Mouse (Mus musculus) stomach, postnatal 0 days (tissue): ENCODE measurements at regions not wholly inside any gene's neighbourhood (a gene's known extent, or its start where the extent isn't known, plus 50 kb on each side); places are given as distances from the start of the nearest gene placed in this dataset.
A peak's percentile ranks its signal among the peaks of the same experiment; 100 is the strongest.

Source experiments
- ATAC-seq: fragments of 200-750 bp; cut with Nextera tagmentation; 2 replicates; pipeline ENCODE4 v1.8.0; 2017; ENCODE audit not compliant: low FRiP score, low TSS enrichment
- DNase-seq: peaks from one replicate; pipeline ENCODE4 v3.0.0-alpha.2; 2016; ENCODE audit warnings: low spot score
- H3K27ac ChIP-seq: fragments of 300-500 bp; sonication (generic); replicated peaks from 2 replicates; pipeline ENCODE4 v1.5.1; 2014; ENCODE audit warnings: mild to moderate bottlenecking, control low read depth
- H3K27me3 ChIP-seq: fragments of 300-500 bp; sonication (generic); 2 replicates; pipeline ENCODE4 v1.6.1; 2014; ENCODE audit warnings: low read length; ENCODE audit not compliant: control insufficient read depth, insufficient read depth
- H3K36me3 ChIP-seq: fragments of 300-500 bp; sonication (generic); 2 replicates; pipeline ENCODE4 v1.6.1; 2014; ENCODE audit warnings: low read length, mixed read lengths; ENCODE audit not compliant: control insufficient read depth, insufficient read depth
- H3K4me1 ChIP-seq: fragments of 300-500 bp; sonication (generic); replicated peaks from 2 replicates; pipeline ENCODE4 v1.6.1; 2014; ENCODE audit warnings: antibody characterized with exemption; ENCODE audit not compliant: control insufficient read depth, insufficient read depth
- H3K4me2 ChIP-seq: fragments of 300-500 bp; sonication (generic); replicated peaks from 2 replicates; pipeline ENCODE4 v1.6.1; 2014; ENCODE audit warnings: low read depth, mild to moderate bottlenecking, control low read depth, moderate library complexity
- H3K4me3 ChIP-seq: fragments of 300-500 bp; sonication (generic); 2 replicates; pipeline ENCODE4 v1.5.1; 2014; ENCODE audit warnings: low read depth, low read length, control low read depth
- H3K9ac ChIP-seq: fragments of 300-500 bp; sonication (generic); 2 replicates; pipeline ENCODE4 v1.6.1; 2014; ENCODE audit warnings: mild to moderate bottlenecking, low read length, control low read depth, mixed read lengths
- H3K9me3 ChIP-seq: fragments of 300-500 bp; sonication (generic); 2 replicates; pipeline ENCODE4 v1.6.1; 2016; ENCODE audit warnings: low read length; ENCODE audit not compliant: control insufficient read depth
- CTCF ChIP-seq: IDR thresholded peaks from 2 replicates; pipeline ENCODE4 v1.5.1; 2016; ENCODE audit warnings: antibody characterized with exemption, low read depth, mild to moderate bottlenecking, moderate library complexity
- EP300 ChIP-seq: optimal IDR thresholded peaks from 2 replicates; pipeline ENCODE3; 2016; ENCODE audit warnings: antibody characterized with exemption
- WGBS: fragments of 180-500 bp; shearing (Covaris S2); extraction: QIAGEN DNeasy Blood & Tissue Kit; methylation state at CpG from one replicate; pipeline ENCODE4 v1.1.7; 2014; 5-methylcytosine and 5-hydroxymethylcytosine counted together

DNA sequence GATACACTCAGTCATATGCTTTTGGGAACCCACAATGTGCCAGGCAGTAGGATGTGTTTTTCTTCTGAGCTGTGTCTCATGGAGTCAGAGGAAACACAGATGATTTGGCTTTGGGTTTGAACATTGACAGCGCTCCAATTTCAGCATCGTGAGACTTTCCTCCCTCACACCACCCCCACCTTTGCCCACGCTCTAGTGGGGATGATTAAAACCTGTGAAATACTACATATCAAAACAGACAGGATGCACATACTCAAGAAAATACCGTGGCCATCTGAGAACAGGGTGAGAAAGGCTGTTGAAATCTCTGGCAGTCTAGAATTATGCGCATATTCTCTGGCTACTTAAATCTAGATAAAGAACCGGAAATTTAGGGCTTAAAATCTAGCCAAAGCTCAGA, 124.5 kb downstream of the Far1 start:
- no peak overlapping the region for H3K4me3 ChIP-seq
- TF ChIP-seq EP300 (no peak), CTCF (no peak)
- DNase-seq (no peak), ATAC-seq (no peak)
- H3K4me1 ChIP-seq = no peaks in the 10 kb centered on the region
- H3K4me2 ChIP-seq = no peak overlapping the region
- no peak overlapping the region for H3K9ac ChIP-seq
- H3K27me3 ChIP-seq = no peaks in the 10 kb centered on the region
- WGBS = 78% methylated on average over 6 of the region's 6 CpGs
- no peaks in the 10 kb centered on the region for H3K9me3 ChIP-seq
- no peak overlapping the region for H3K27ac ChIP-seq
- no peaks in the 10 kb centered on the region for H3K36me3 ChIP-seq

DNA sequence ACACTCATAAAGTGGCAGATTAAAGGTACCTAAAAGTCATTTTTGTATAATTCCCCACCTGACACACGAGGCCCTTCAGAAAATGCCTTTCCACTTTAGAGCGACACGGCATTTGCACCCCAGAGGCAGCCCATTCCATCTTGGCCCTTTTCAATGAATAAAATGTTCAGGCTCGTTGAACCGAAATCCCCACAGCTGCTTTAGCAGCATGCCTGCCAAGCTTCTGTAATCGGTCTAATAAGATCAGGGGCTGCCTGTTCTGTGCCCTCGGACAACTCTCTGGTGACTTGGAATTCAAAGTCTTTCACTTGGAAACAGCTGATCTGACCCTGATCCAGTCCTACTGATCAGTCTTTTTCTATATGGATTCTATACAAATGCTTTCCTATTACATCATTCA, 123.3 kb upstream of the Spon1 start:
- TF ChIP-seq CTCF (no peak), EP300 (no peak)
- no peak overlapping the region for H3K4me3 ChIP-seq
- ATAC-seq (no peak), DNase-seq (no peak)
- no peak overlapping the region for H3K4me2 ChIP-seq
- no peaks in the 10 kb centered on the region for H3K9me3 ChIP-seq
- no peaks in the 10 kb centered on the region for H3K36me3 ChIP-seq
- 82% methylated on average over 7 of the region's 7 CpGs for WGBS
- no peak overlapping the region for H3K27ac ChIP-seq
- H3K27me3 ChIP-seq = no peaks in the 10 kb centered on the region
- no peaks in the 10 kb centered on the region for H3K4me1 ChIP-seq
- no peak overlapping the region for H3K9ac ChIP-seq

DNA sequence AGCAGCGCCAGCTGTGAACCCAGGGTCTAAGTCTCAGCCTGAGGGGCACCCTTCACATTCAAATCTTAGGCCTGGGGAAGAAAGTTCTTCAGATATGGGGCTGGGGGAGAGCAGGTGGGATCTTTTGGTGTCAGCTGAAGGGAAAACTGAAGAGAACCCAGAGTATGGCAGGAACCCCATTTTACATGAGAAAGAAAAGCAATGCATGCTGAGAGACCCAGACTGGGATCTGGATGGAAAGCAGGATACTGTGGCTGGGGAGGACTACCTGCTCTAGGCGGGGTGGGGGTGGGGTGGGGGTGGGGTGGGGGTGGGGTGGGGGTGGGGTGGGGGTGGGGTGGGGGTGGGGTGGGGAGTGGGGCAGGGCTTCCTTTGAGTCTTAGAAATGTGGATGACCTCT, 115.2 kb upstream of the Spon1 start:
- no peak for TF ChIP-seq CTCF
- no peak for TF ChIP-seq EP300
- ATAC-seq = no peak

DNA sequence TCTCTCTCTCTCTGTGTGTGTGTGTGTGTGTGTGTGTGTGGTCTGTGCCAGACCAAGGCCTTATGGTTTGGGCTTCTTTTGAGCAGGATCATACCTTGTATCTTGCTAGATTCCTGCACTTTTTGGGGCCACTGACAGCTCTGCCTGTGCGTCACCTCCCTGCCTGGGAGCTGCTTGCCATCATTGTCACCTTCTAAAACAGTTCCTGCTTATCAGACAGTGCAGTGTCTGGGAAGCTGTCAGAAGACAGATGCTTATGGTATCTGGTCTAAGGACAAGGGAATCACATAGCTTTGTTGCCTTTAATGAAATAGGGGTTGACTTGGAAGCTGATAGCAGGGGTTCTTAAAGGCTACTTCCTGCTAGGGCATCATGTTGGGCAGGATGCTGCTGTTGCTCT, 114.1 kb upstream of the Spon1 start:
- Histone ChIP-seq H3K4me3 (no peak overlapping the region), H3K36me3 (no peaks in the 10 kb centered on the region), H3K4me2 (no peak overlapping the region), H3K27ac (no peak overlapping the region), H3K9me3 (no peaks in the 10 kb centered on the region), H3K9ac (no peak overlapping the region), H3K27me3 (no peaks in the 10 kb centered on the region), H3K4me1 (no peaks in the 10 kb centered on the region)
- no peak for TF ChIP-seq EP300
- no peak for TF ChIP-seq CTCF
- 81% methylated on average over 1 of the region's 1 CpGs for WGBS
- no peak for ATAC-seq
- no peak for DNase-seq

More for the DNA sequence above, 115.2 kb upstream of the Spon1 start:
- H3K9me3 ChIP-seq = no peaks in the 10 kb centered on the region
- no peak for DNase-seq
- no peak overlapping the region for H3K4me3 ChIP-seq
- no peak overlapping the region for H3K4me2 ChIP-seq
- H3K27me3 ChIP-seq = no peaks in the 10 kb centered on the region
- H3K4me1 ChIP-seq = no peaks in the 10 kb centered on the region
- H3K9ac ChIP-seq = no peak overlapping the region
- H3K27ac ChIP-seq = no peak overlapping the region
- WGBS = 76% methylated on average over 1 of the region's 2 CpGs
- no peaks in the 10 kb centered on the region for H3K36me3 ChIP-seq

DNA sequence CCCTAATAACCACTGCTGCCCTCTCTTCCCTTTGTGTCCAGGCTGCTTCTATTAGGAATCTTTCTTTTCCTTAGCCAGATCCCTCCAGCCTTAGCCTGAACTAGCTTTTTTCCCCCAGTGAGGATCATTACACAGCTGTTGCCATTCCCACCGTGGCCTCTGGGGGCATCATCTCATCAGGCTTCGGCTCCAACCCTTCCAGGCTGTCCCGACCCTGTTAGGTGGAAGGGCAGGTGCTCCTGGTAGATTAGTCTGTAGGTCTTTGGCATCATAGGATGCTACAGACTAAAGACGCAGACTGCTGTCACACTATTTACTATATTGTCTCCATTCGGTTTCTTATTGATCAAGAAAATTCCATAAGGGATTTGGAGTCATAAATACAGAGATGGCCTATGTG, 112.7 kb upstream of the Spon1 start:
- 25% methylated on average over 5 of the region's 5 CpGs for WGBS
- no peak overlapping the region for H3K4me3 ChIP-seq
- peak; percentile 78 for TF ChIP-seq CTCF
- no peak for TF ChIP-seq EP300
- no peaks in the 10 kb centered on the region for H3K36me3 ChIP-seq
- no peak overlapping the region for H3K4me2 ChIP-seq
- H3K27ac ChIP-seq = no peak overlapping the region
- no peak overlapping the region for H3K9ac ChIP-seq
- ATAC-seq = no peak
- peak; percentile 64 for DNase-seq
- H3K27me3 ChIP-seq = no peaks in the 10 kb centered on the region
- H3K4me1 ChIP-seq = no peaks in the 10 kb centered on the region
- H3K9me3 ChIP-seq = no peaks in the 10 kb centered on the region

DNA sequence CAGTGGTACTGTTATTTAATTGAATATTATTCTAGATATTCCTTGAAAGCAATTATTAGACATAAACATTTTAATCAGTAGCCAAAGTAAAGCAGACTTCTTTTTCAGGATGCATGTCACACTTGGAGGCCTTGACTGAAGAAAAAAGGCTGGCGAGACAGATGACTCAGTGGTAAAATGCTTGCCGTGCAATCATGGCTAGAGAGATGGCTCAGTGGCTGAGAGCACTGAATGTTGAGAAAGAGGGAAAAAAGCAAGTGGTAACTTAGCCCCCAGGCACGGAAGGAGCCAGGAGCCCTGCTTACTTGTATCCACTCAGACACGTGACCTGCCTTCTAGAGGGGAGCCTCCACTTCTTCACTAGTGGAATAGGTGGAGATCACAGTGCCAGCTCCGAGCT, 110.5 kb upstream of the Spon1 start:
- H3K4me1 ChIP-seq = no peaks in the 10 kb centered on the region
- WGBS = 73% methylated on average over 5 of the region's 5 CpGs
- no peaks in the 10 kb centered on the region for H3K36me3 ChIP-seq
- no peak overlapping the region for H3K4me3 ChIP-seq
- no peak for TF ChIP-seq CTCF
- TF ChIP-seq EP300 = no peak
- no peak overlapping the region for H3K27ac ChIP-seq
- H3K27me3 ChIP-seq = no peaks in the 10 kb centered on the region
- H3K9me3 ChIP-seq = no peaks in the 10 kb centered on the region
- no peak overlapping the region for H3K9ac ChIP-seq
- H3K4me2 ChIP-seq = no peak overlapping the region
- no peak for DNase-seq
- no peak for ATAC-seq
